Mouse (Mus musculus) liver, embryonic 11.5 days (tissue): ENCODE measurements at regions not wholly inside any gene's neighbourhood (a gene's known extent, or its start where the extent isn't known, plus 50 kb on each side); places are given as distances from the start of the nearest gene placed in this dataset.
"Not testable (repeated sequence)": the region's sequence is repeated elsewhere in the genome, so short reads cannot be mapped to it uniquely, and the experiment has no call there.

Experiments
- ATAC-seq: fragments of 200-750 bp; cut with Nextera tagmentation; replicated peaks from 2 replicates; pipeline ENCODE4 v1.8.0; 2017; ENCODE audit warnings: moderate number of reproducible peaks, mild to moderate bottlenecking, moderate TSS enrichment, moderate library complexity; ENCODE audit not compliant: low FRiP score
- DNase-seq: peaks from one replicate; pipeline ENCODE4 v3.0.0-alpha.2; 2017; ENCODE audit warnings: low spot score
- H3K27ac ChIP-seq: fragments of 300-500 bp; sonication (generic); 2 replicates; pipeline ENCODE4 v1.5.1; 2014; ENCODE audit warnings: mild to moderate bottlenecking, low read depth, low read length, control low read depth
- H3K27me3 ChIP-seq: fragments of 300-500 bp; sonication (generic); replicated peaks from 2 replicates; pipeline ENCODE4 v1.6.1; 2014; ENCODE audit warnings: low read length, mixed read lengths; ENCODE audit not compliant: control insufficient read depth, insufficient read depth
- H3K36me3 ChIP-seq: fragments of 300-500 bp; sonication (generic); 2 replicates; pipeline ENCODE4 v1.6.1; 2014; ENCODE audit warnings: mild to moderate bottlenecking, low read length, moderate library complexity, mixed read lengths; ENCODE audit not compliant: control insufficient read depth, insufficient read depth
- H3K4me1 ChIP-seq: fragments of 300-500 bp; sonication (generic); replicated peaks from 2 replicates; pipeline ENCODE4 v1.6.1; 2014; ENCODE audit warnings: low read length, mixed read lengths; ENCODE audit not compliant: control insufficient read depth, insufficient read depth
- H3K4me2 ChIP-seq: fragments of 300-500 bp; sonication (generic); 2 replicates; pipeline ENCODE4 v1.6.1; 2014; ENCODE audit warnings: mild to moderate bottlenecking, control low read depth, moderate library complexity
- H3K4me3 ChIP-seq: fragments of 300-500 bp; sonication (generic); 2 replicates; pipeline ENCODE4 v1.5.1; 2014; ENCODE audit warnings: low read depth, low read length, control low read depth
- H3K9ac ChIP-seq: fragments of 300-500 bp; sonication (generic); 2 replicates; pipeline ENCODE4 v1.6.1; 2014; ENCODE audit warnings: low read depth, low read length, control low read depth
- H3K9me3 ChIP-seq: fragments of 300-500 bp; sonication (generic); 2 replicates; pipeline ENCODE4 v1.6.1; 2016; ENCODE audit warnings: low read length, inconsistent platforms, mixed read lengths; ENCODE audit not compliant: control insufficient read depth
- WGBS: fragments of 180-500 bp; shearing (Covaris S2); extraction: QIAGEN DNeasy Blood & Tissue Kit; methylation state at CpG from one replicate; pipeline ENCODE4 v1.1.7; 2014; 5-methylcytosine and 5-hydroxymethylcytosine counted together

- H3K36me3 ChIP-seq, result no peaks in the 10 kb centered on the region
- no peaks in the 10 kb centered on the region for H3K9me3 ChIP-seq
- ATAC-seq, result no peak
- DNase-seq, result no peak
- no peak overlapping the region for H3K27ac ChIP-seq
- H3K4me1 ChIP-seq, result no peaks in the 10 kb centered on the region
- H3K4me3 ChIP-seq, result no peak overlapping the region
- WGBS, result 80% methylated on average over 7 of the region's 7 CpGs
- H3K4me2 ChIP-seq, result no peak overlapping the region
- no peak overlapping the region for H3K9ac ChIP-seq
- H3K27me3 ChIP-seq, result no peaks in the 10 kb centered on the region
Observed at GRCm38 (mm10) chr13:20039590-20039989, 50.8 kb upstream of the Elmo1 start.

GRCm38 (mm10) chr13:20038463-20038862 lies 51.9 kb upstream of the Elmo1 start:
- Histone ChIP-seq H3K4me2 (no peak overlapping the region), H3K27ac (no peak overlapping the region), H3K36me3 (no peaks in the 10 kb centered on the region), H3K9me3 (no peaks in the 10 kb centered on the region), H3K27me3 (no peaks in the 10 kb centered on the region), H3K4me3 (no peak overlapping the region), H3K4me1 (no peaks in the 10 kb centered on the region), H3K9ac (no peak overlapping the region)
- 22% methylated on average over 11 of the region's 11 CpGs for WGBS
- DNase-seq (no peak), ATAC-seq (no peak)

- H3K27ac ChIP-seq, result no peak overlapping the region
- no peaks in the 10 kb centered on the region for H3K4me1 ChIP-seq
- H3K9ac ChIP-seq, result no peak overlapping the region
- no peak overlapping the region for H3K4me2 ChIP-seq
- H3K27me3 ChIP-seq, result no peaks in the 10 kb centered on the region
- DNase-seq (no peak), ATAC-seq (no peak)
- H3K36me3 ChIP-seq, result no peaks in the 10 kb centered on the region
- no peaks in the 10 kb centered on the region for H3K9me3 ChIP-seq
- 85% methylated on average over 7 of the region's 7 CpGs for WGBS
- no peak overlapping the region for H3K4me3 ChIP-seq
Observed at GRCm38 (mm10) chr13:20037436-20037835, 53.0 kb upstream of the Elmo1 start.

GRCm38 (mm10) chr13:20033937-20034735 lies 56.3 kb upstream of the Elmo1 start:
- no peak overlapping the region for H3K4me3 ChIP-seq
- no peaks in the 10 kb centered on the region for H3K27me3 ChIP-seq
- H3K4me1 ChIP-seq, result no peaks in the 10 kb centered on the region
- WGBS, result 82% methylated on average over 11 of the region's 11 CpGs
- ATAC-seq (no peak), DNase-seq (no peak)
- H3K9ac ChIP-seq, result no peak overlapping the region
- H3K9me3 ChIP-seq, result no peaks in the 10 kb centered on the region
- no peak overlapping the region for H3K27ac ChIP-seq
- H3K36me3 ChIP-seq, result no peaks in the 10 kb centered on the region
- H3K4me2 ChIP-seq, result no peak overlapping the region

DNA sequence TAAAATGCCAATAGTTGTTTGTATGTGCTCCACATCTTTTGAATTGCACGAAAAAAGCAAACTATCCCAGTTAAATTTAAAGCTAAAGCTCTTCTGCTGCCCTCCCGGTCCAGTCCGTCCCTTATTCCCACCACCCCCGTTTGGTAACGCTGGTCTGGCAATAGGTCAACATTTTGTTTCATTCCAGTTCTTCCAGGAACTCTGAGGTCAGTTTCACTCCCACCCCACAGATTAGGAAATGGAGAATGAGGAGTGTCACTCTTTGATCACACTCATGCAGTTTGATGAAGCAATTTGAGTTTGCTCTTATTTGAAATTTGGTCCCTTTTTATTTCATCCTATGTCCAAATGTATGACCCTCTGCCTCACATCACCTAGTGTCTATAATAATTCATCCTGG lies 58.7 kb upstream of the Elmo1 start:
- H3K27me3 ChIP-seq, result no peaks in the 10 kb centered on the region
- 77% methylated on average over 5 of the region's 5 CpGs for WGBS
- no peak for ATAC-seq

GRCm38 (mm10) chr13:20031082-20031481 lies 59.3 kb upstream of the Elmo1 start:
- no peak overlapping the region for H3K4me2 ChIP-seq
- H3K27me3 ChIP-seq, result no peaks in the 10 kb centered on the region
- WGBS, result 59% methylated on average over 5 of the region's 5 CpGs
- H3K9me3 ChIP-seq, result no peaks in the 10 kb centered on the region
- no peak overlapping the region for H3K4me3 ChIP-seq
- DNase-seq, result no peak
- no peak for ATAC-seq
- H3K27ac ChIP-seq, result no peak overlapping the region
- H3K36me3 ChIP-seq, result no peaks in the 10 kb centered on the region
- H3K4me1 ChIP-seq, result no peaks in the 10 kb centered on the region
- H3K9ac ChIP-seq, result no peak overlapping the region

More for the DNA sequence above, 58.7 kb upstream of the Elmo1 start:
- H3K36me3 ChIP-seq, result no peaks in the 10 kb centered on the region
- no peak overlapping the region for H3K27ac ChIP-seq
- no peaks in the 10 kb centered on the region for H3K9me3 ChIP-seq
- no peak overlapping the region for H3K4me3 ChIP-seq
- H3K4me2 ChIP-seq, result no peak overlapping the region
- no peak for DNase-seq
- H3K4me1 ChIP-seq, result no peaks in the 10 kb centered on the region
- no peak overlapping the region for H3K9ac ChIP-seq

- Histone ChIP-seq H3K4me1 (no peaks in the 10 kb centered on the region), H3K27me3 (no peaks in the 10 kb centered on the region), H3K27ac (no peak overlapping the region), H3K4me3 (no peak overlapping the region), H3K36me3 (no peaks in the 10 kb centered on the region), H3K9me3 (no peaks in the 10 kb centered on the region), H3K9ac (no peak overlapping the region), H3K4me2 (no peak overlapping the region)
- no peak for DNase-seq
- ATAC-seq, result no peak
- 74% methylated on average over 6 of the region's 6 CpGs for WGBS
Observed at GRCm38 (mm10) chr13:20026612-20027011, 63.8 kb upstream of the Elmo1 start.

DNA sequence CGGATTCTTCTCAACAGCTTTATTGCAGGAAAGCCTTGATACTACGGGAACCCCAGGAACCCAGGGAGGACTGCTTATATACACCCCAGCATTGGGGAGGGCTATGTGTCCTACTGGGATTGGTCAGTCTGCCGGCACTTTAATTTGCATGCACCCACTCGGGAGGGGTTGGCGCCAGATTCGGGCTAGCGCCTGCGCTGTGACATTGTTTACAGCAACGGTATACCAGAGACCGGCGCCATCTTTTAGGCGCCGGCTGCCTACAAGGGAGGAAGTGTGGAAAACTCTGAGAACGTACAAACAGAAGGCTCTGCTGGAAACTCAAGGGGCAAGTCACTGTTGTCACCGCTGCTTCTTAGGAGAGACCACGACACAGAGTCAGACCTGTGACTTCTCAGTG lies 73.9 kb upstream of the Elmo1 start:
- not testable (repeated sequence) for H3K9me3 ChIP-seq, H3K4me2 ChIP-seq, H3K27me3 ChIP-seq, H3K4me3 ChIP-seq, H3K9ac ChIP-seq, ATAC-seq, H3K27ac ChIP-seq, H3K4me1 ChIP-seq, H3K36me3 ChIP-seq, DNase-seq
- WGBS, result 87% methylated on average over 16 of the region's 16 CpGs

GRCm38 (mm10) chr13:20012621-20013020 lies 77.8 kb upstream of the Elmo1 start:
- no peaks in the 10 kb centered on the region for H3K4me1 ChIP-seq
- no peak overlapping the region for H3K4me2 ChIP-seq
- ATAC-seq (no peak), DNase-seq (no peak)
- H3K36me3 ChIP-seq, result no peaks in the 10 kb centered on the region
- WGBS, result 73% methylated on average over 3 of the region's 3 CpGs
- H3K27me3 ChIP-seq, result no peaks in the 10 kb centered on the region
- H3K4me3 ChIP-seq, result no peak overlapping the region
- no peaks in the 10 kb centered on the region for H3K9me3 ChIP-seq
- no peak overlapping the region for H3K9ac ChIP-seq
- no peak overlapping the region for H3K27ac ChIP-seq
